Mouse (Mus musculus) MEL (cell line): ENCODE measurements around the gene Xbp1.

ENCODE experiments used
- CTCF ChIP-seq, 3 experiments: IDR thresholded peaks in 2 of 3; conservative IDR thresholded peaks in 1 of 3; 2 replicates each; pipeline ENCODE4 v1.5.1; 2011 to 2012; ENCODE audit warnings: low read length in 3 of 3, low read depth in 2 of 3, mild to moderate bottlenecking in 2 of 3, improper control_type of control experiment in 1 of 3, inconsistent platforms in 1 of 3, mixed read lengths in 1 of 3, moderate library complexity in 1 of 3; ENCODE audit not compliant: control insufficient read depth in 1 of 3, insufficient read depth in 1 of 3, poor library complexity in 1 of 3, severe bottlenecking in 1 of 3
- EP300 ChIP-seq, 2 experiments: IDR thresholded peaks; 2 replicates each; pipeline ENCODE4 v1.6.1; 2011; ENCODE audit warnings: improper control_type of control experiment in 2 of 2, low read length in 2 of 2, low read depth in 1 of 2, mild to moderate bottlenecking in 1 of 2
- GABPA ChIP-seq: IDR thresholded peaks from 2 replicates; pipeline ENCODE4 v1.6.1; 2012; ENCODE audit warnings: low read depth, mild to moderate bottlenecking, inconsistent platforms, low read length, improper control_type of control experiment, moderate library complexity
- JUND ChIP-seq: IDR thresholded peaks from 2 replicates; pipeline ENCODE4 v1.6.1; 2011; ENCODE audit warnings: low read depth, mild to moderate bottlenecking, improper control_type of control experiment, low read length
- MEF2A ChIP-seq: IDR thresholded peaks from 2 replicates; pipeline ENCODE4 v1.6.1; 2014; ENCODE audit warnings: low read depth, mild to moderate bottlenecking, inconsistent platforms, low read length, improper control_type of control experiment; ENCODE audit not compliant: poor library complexity, insufficient replicate concordance, severe bottlenecking; ENCODE audit errors: extremely low read depth
- MYC ChIP-seq: IDR thresholded peaks from 2 replicates; pipeline ENCODE4 v1.6.1; 2011; ENCODE audit warnings: low read depth, mild to moderate bottlenecking, low read length, improper control_type of control experiment, moderate library complexity
- POLR2A ChIP-seq, 2 experiments: IDR thresholded peaks; 2 replicates each; pipeline ENCODE4 v1.6.1; 2011 to 2012; ENCODE audit warnings: low read length in 2 of 2, mild to moderate bottlenecking in 2 of 2, control low read depth in 1 of 2, improper control_type of control experiment in 1 of 2, low read depth in 1 of 2, moderate library complexity in 1 of 2; ENCODE audit not compliant: control insufficient read depth in 1 of 2, insufficient read depth in 1 of 2, poor library complexity in 1 of 2
- POLR2AphosphoS5 ChIP-seq: IDR thresholded peaks from 2 replicates; pipeline ENCODE4 v1.6.1; 2012; ENCODE audit warnings: low read depth, borderline replicate concordance, mild to moderate bottlenecking, inconsistent platforms, low read length, moderate library complexity, mixed read lengths
- UBTF ChIP-seq: IDR thresholded peaks from 2 replicates; pipeline ENCODE4 v1.6.1; 2012; ENCODE audit warnings: low read depth, mild to moderate bottlenecking, inconsistent platforms, low read length, improper control_type of control experiment, moderate library complexity, borderline replicate concordance; ENCODE audit not compliant: insufficient read depth
- ZKSCAN1 ChIP-seq: IDR thresholded peaks from 2 replicates; pipeline ENCODE4 v1.6.1; 2012; ENCODE audit warnings: low read depth, mild to moderate bottlenecking, inconsistent platforms, low read length, improper control_type of control experiment, moderate library complexity
- ZMIZ1 ChIP-seq: IDR thresholded peaks from 2 replicates; pipeline ENCODE4 v1.6.1; 2012; ENCODE audit warnings: low read depth, mild to moderate bottlenecking, inconsistent platforms, low read length, improper control_type of control experiment, moderate library complexity

DNA sequence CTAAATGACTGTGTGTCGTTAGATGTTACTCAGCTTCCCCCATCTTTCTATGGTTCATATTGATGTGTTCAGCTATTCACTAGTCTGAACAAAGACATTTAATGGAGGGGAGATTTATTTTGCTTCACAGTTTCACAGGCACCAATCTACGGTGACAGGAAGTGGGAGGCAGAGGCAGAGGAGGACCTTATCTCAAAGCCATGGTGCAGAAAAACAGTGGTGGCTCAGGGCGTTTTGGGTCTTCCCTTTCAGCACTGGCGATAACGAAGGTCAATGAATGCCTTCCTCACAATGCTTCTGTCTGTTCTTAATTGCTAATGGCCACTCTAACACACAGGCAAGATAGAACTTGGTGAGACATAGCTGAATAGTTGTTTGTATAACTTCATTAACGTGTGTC is 54.6 kb downstream of the Xbp1 start:
- TF ChIP-seq ZMIZ1 (peak; percentile 78), CTCF (IDR thresholded peaks at IDR 0.05 in 2 of 3, conservative IDR thresholded peaks at IDR 0.05 in 1 of 3; ENCODE audit: control insufficient read depth in 1 of 3, insufficient read depth in 1 of 3, low read depth in 2 of 3, low read length in 3 of 3, poor library complexity in 1 of 3, severe bottlenecking in 1 of 3) (no peak), GABPA (no peak), POLR2A (IDR thresholded peaks at IDR 0.05; ENCODE audit: control insufficient read depth in 1 of 2, insufficient read depth in 1 of 2, low read depth in 1 of 2, low read length in 2 of 2, poor library complexity in 1 of 2) (peak in 1 of 2 experiments; percentile 62; a peak in 2 of 4 replicates), MEF2A (no peak), MYC (no peak), ZKSCAN1 (no peak), JUND (no peak), UBTF (no peak), POLR2AphosphoS5 (no peak), EP300 (IDR thresholded peaks at IDR 0.05; ENCODE audit: low read depth in 1 of 2, low read length in 2 of 2) (peak; percentile 90 to 91)
